Mouse (Mus musculus): ENCODE measurements around the gene Gm28729.

The Gm28729 gene

GRCm38 (mm10) chr9:96461607-96462006 is 63.5 kb downstream of the Gm28729 start:
- no peak for DNase-seq (ENCODE audit: low spot score)

- no peak for DNase-seq (ENCODE audit: low spot score)
Measured at GRCm38 (mm10) chr9:96460117-96460865, 64.8 kb downstream of the Gm28729 start.

GRCm38 (mm10) chr9:96455618-96456017 is 69.4 kb downstream of the Gm28729 start:
- no peak for DNase-seq (ENCODE audit: low spot score)

- no peak for DNase-seq (ENCODE audit: low spot score)
Measured at GRCm38 (mm10) chr9:96452956-96453355, 72.1 kb downstream of the Gm28729 start.

GRCm38 (mm10) chr9:96450900-96451720 is 74.0 kb downstream of the Gm28729 start:
- DNase-seq (ENCODE audit: low spot score), result no peak

- no peak for DNase-seq (ENCODE audit: low spot score)
Measured at GRCm38 (mm10) chr9:96449514-96449913, 75.5 kb downstream of the Gm28729 start.

GRCm38 (mm10) chr9:96445351-96445750 is 79.7 kb downstream of the Gm28729 start:
- no peak for DNase-seq (ENCODE audit: low spot score)

GRCm38 (mm10) chr9:96442081-96442480 is 83.0 kb downstream of the Gm28729 start:
- no peak for DNase-seq (ENCODE audit: low spot score)

GRCm38 (mm10) chr9:96438334-96438871 is 86.7 kb downstream of the Gm28729 start:
- no peak for DNase-seq (ENCODE audit: low spot score)

GRCm38 (mm10) chr9:96437805-96438333 is 87.2 kb downstream of the Gm28729 start:
- DNase-seq (ENCODE audit: low spot score), result peak; percentile 18

GRCm38 (mm10) chr9:96436901-96437804 is 87.9 kb downstream of the Gm28729 start:
- no peak for DNase-seq (ENCODE audit: low spot score)
